Mouse (Mus musculus): ENCODE data around the gene Zfp74. TPM values are rescaled to one million over a fixed set of nuclear protein-coding genes. Genes with fewer than 3 reads are reported as not detected.

The Zfp74 gene
- polyA plus RNA-seq, 1 experiment from 2014 or later = 1.8 TPM

- H3K9ac ChIP-seq = no peak overlapping the region
- no peak overlapping the region for H3K4me2 ChIP-seq
- no peaks in the 10 kb centered on the region for H3K36me3 ChIP-seq (replicated peaks)
- ATAC-seq (ENCODE audit: insufficient read depth) = no peak
- no peaks in the 10 kb centered on the region for H3K4me1 ChIP-seq (replicated peaks)
- H3K4me3 ChIP-seq (replicated peaks) = no peak overlapping the region
- no peaks in the 10 kb centered on the region for H3K27me3 ChIP-seq
- no peak overlapping the region for H3K27ac ChIP-seq (replicated peaks)
- WGBS (ENCODE audit: insufficient replicate concordance) = 62% methylated on average over 2 of the region's 2 CpGs
- H3K9me3 ChIP-seq (replicated peaks) = no peaks in the 10 kb centered on the region
Observed at GRCm38 (mm10) chr7:29944201-29944600, 9.7 kb downstream of the Zfp74 start.

GRCm38 (mm10) chr7:29943720-29944119 lies 10.2 kb downstream of the Zfp74 start:
- ATAC-seq (ENCODE audit: insufficient read depth) = no peak
- H3K27ac ChIP-seq (replicated peaks) = no peak overlapping the region
- H3K9ac ChIP-seq = no peak overlapping the region
- H3K36me3 ChIP-seq (replicated peaks) = no peaks in the 10 kb centered on the region
- no peak overlapping the region for H3K4me2 ChIP-seq
- WGBS (ENCODE audit: insufficient replicate concordance) = 66% methylated on average over 2 of the region's 2 CpGs
- no peak overlapping the region for H3K4me3 ChIP-seq (replicated peaks)
- H3K4me1 ChIP-seq (replicated peaks) = no peaks in the 10 kb centered on the region
- H3K27me3 ChIP-seq = no peaks in the 10 kb centered on the region
- no peaks in the 10 kb centered on the region for H3K9me3 ChIP-seq (replicated peaks)

GRCm38 (mm10) chr7:29942740-29943139 lies 11.1 kb downstream of the Zfp74 start:
- 77% methylated on average over 2 of the region's 2 CpGs for WGBS (ENCODE audit: insufficient replicate concordance)
- H3K27me3 ChIP-seq = no peaks in the 10 kb centered on the region

GRCm38 (mm10) chr7:29941027-29941426 lies 12.9 kb downstream of the Zfp74 start:
- no peaks in the 10 kb centered on the region for H3K4me1 ChIP-seq (replicated peaks)
- H3K9ac ChIP-seq = no peak overlapping the region
- WGBS (ENCODE audit: insufficient replicate concordance) = 82% methylated on average over 11 of the region's 11 CpGs
- H3K27me3 ChIP-seq = no peaks in the 10 kb centered on the region
- H3K36me3 ChIP-seq (replicated peaks) = peaks cover 13% of the 10 kb centered on the region
- no peaks in the 10 kb centered on the region for H3K9me3 ChIP-seq (replicated peaks)
- H3K27ac ChIP-seq (replicated peaks) = no peak overlapping the region
- no peak overlapping the region for H3K4me3 ChIP-seq (replicated peaks)
- H3K4me2 ChIP-seq = no peak overlapping the region
- no peak for ATAC-seq (ENCODE audit: insufficient read depth)

More at GRCm38 (mm10) chr7:29942740-29943139, 11.1 kb downstream of the Zfp74 start:
- no peak overlapping the region for H3K27ac ChIP-seq (replicated peaks)
- ATAC-seq (ENCODE audit: insufficient read depth) = no peak
- H3K9ac ChIP-seq = no peak overlapping the region
- H3K4me3 ChIP-seq (replicated peaks) = no peak overlapping the region
- H3K36me3 ChIP-seq (replicated peaks) = no peaks in the 10 kb centered on the region
- no peaks in the 10 kb centered on the region for H3K4me1 ChIP-seq (replicated peaks)
- H3K4me2 ChIP-seq = no peak overlapping the region
- no peaks in the 10 kb centered on the region for H3K9me3 ChIP-seq (replicated peaks)

GRCm38 (mm10) chr7:29938856-29939255 lies 15.0 kb downstream of the Zfp74 start:
- Histone ChIP-seq H3K4me3 (replicated peaks) (no peak overlapping the region), H3K27me3 (no peaks in the 10 kb centered on the region), H3K36me3 (replicated peaks) (peaks cover 35% of the 10 kb centered on the region), H3K4me2 (no peak overlapping the region), H3K9me3 (replicated peaks) (no peaks in the 10 kb centered on the region), H3K4me1 (replicated peaks) (no peaks in the 10 kb centered on the region), H3K9ac (no peak overlapping the region), H3K27ac (replicated peaks) (no peak overlapping the region)
- WGBS (ENCODE audit: insufficient replicate concordance) = 72% methylated on average over 6 of the region's 6 CpGs
- no peak for ATAC-seq (ENCODE audit: insufficient read depth)

- 46% methylated on average over 2 of the region's 2 CpGs for WGBS (ENCODE audit: insufficient replicate concordance)
- no peak overlapping the region for H3K4me3 ChIP-seq (replicated peaks)
- ATAC-seq (ENCODE audit: insufficient read depth) = no peak
Observed at GRCm38 (mm10) chr7:29922780-29923179, 31.1 kb downstream of the Zfp74 start.

GRCm38 (mm10) chr7:29921439-29922093 lies 32.3 kb downstream of the Zfp74 start:
- Histone ChIP-seq H3K9ac (no peak overlapping the region), H3K4me3 (replicated peaks) (no peak overlapping the region), H3K27ac (replicated peaks) (no peak overlapping the region), H3K4me1 (replicated peaks) (0 out of 2 replicates have a peak, but pooled peaks cover 3% of the 10 kb centered on the region), H3K36me3 (replicated peaks) (no peaks in the 10 kb centered on the region), H3K4me2 (no peak overlapping the region), H3K27me3 (no peaks in the 10 kb centered on the region), H3K9me3 (replicated peaks) (no peaks in the 10 kb centered on the region)
- ATAC-seq (ENCODE audit: insufficient read depth) = no peak
- WGBS (ENCODE audit: insufficient replicate concordance) = 62% methylated on average over 6 of the region's 6 CpGs

More at GRCm38 (mm10) chr7:29922780-29923179, 31.1 kb downstream of the Zfp74 start:
- H3K36me3 ChIP-seq (replicated peaks) = no peaks in the 10 kb centered on the region
- no peak overlapping the region for H3K27ac ChIP-seq (replicated peaks)
- H3K4me2 ChIP-seq = no peak overlapping the region
- H3K9me3 ChIP-seq (replicated peaks) = no peaks in the 10 kb centered on the region
- H3K27me3 ChIP-seq = no peaks in the 10 kb centered on the region
- 0 out of 2 replicates have a peak, but pooled peaks cover 3% of the 10 kb centered on the region for H3K4me1 ChIP-seq (replicated peaks)
- no peak overlapping the region for H3K9ac ChIP-seq

GRCm38 (mm10) chr7:29918062-29918453 lies 35.8 kb downstream of the Zfp74 start:
- 76% methylated on average over 4 of the region's 4 CpGs for WGBS (ENCODE audit: insufficient replicate concordance)
- H3K4me3 ChIP-seq (replicated peaks) = no peak overlapping the region
- ATAC-seq (ENCODE audit: insufficient read depth) = no peak
- H3K4me2 ChIP-seq = no peak overlapping the region
- H3K9me3 ChIP-seq (replicated peaks) = no peaks in the 10 kb centered on the region
- H3K27ac ChIP-seq (replicated peaks) = no peak overlapping the region
- H3K9ac ChIP-seq = no peak overlapping the region
- H3K27me3 ChIP-seq = no peaks in the 10 kb centered on the region
- H3K36me3 ChIP-seq (replicated peaks) = peaks cover 18% of the 10 kb centered on the region
- H3K4me1 ChIP-seq (replicated peaks) = 0 out of 2 replicates have a peak, but pooled peaks cover 3% of the 10 kb centered on the region

GRCm38 (mm10) chr7:29917371-29918061 lies 36.4 kb downstream of the Zfp74 start:
- no peak for ATAC-seq (ENCODE audit: insufficient read depth)
- no peaks in the 10 kb centered on the region for H3K9me3 ChIP-seq (replicated peaks)
- WGBS (ENCODE audit: insufficient replicate concordance) = 45% methylated on average over 6 of the region's 6 CpGs

GRCm38 (mm10) chr7:29912172-29912571 lies 41.7 kb downstream of the Zfp74 start:
- H3K36me3 ChIP-seq (replicated peaks) = peaks cover 23% of the 10 kb centered on the region
- 77% methylated on average over 13 of the region's 13 CpGs for WGBS (ENCODE audit: insufficient replicate concordance)

More at GRCm38 (mm10) chr7:29917371-29918061, 36.4 kb downstream of the Zfp74 start:
- Histone ChIP-seq H3K27ac (replicated peaks) (no peak overlapping the region), H3K4me1 (replicated peaks) (0 out of 2 replicates have a peak, but pooled peaks cover 3% of the 10 kb centered on the region), H3K27me3 (no peaks in the 10 kb centered on the region), H3K36me3 (replicated peaks) (peaks cover 18% of the 10 kb centered on the region), H3K4me3 (replicated peaks) (no peak overlapping the region), H3K9ac (no peak overlapping the region), H3K4me2 (no peak overlapping the region)

GRCm38 (mm10) chr7:29910252-29910651 lies 43.6 kb downstream of the Zfp74 start:
- no peak overlapping the region for H3K9ac ChIP-seq
- H3K27ac ChIP-seq (replicated peaks) = no peak overlapping the region
- no peak for ATAC-seq (ENCODE audit: insufficient read depth)
- no peak overlapping the region for H3K4me2 ChIP-seq
- H3K36me3 ChIP-seq (replicated peaks) = peaks cover 18% of the 10 kb centered on the region
- H3K4me3 ChIP-seq (replicated peaks) = no peak overlapping the region
- H3K27me3 ChIP-seq = no peaks in the 10 kb centered on the region
- no peaks in the 10 kb centered on the region for H3K9me3 ChIP-seq (replicated peaks)
- 69% methylated on average over 2 of the region's 2 CpGs for WGBS (ENCODE audit: insufficient replicate concordance)
- peaks cover 14% of the 10 kb centered on the region for H3K4me1 ChIP-seq (replicated peaks)

More at GRCm38 (mm10) chr7:29912172-29912571, 41.7 kb downstream of the Zfp74 start:
- Histone ChIP-seq H3K27ac (replicated peaks) (no peak overlapping the region), H3K27me3 (no peaks in the 10 kb centered on the region), H3K4me1 (replicated peaks) (peaks cover 8% of the 10 kb centered on the region; the same call in 1 of the 2 replicates), H3K4me3 (replicated peaks) (no peak overlapping the region), H3K4me2 (no peak overlapping the region), H3K9me3 (replicated peaks) (no peaks in the 10 kb centered on the region), H3K9ac (no peak overlapping the region)
- ATAC-seq (ENCODE audit: insufficient read depth) = no peak
